7 mouse cellular contexts compared by ENCODE assay signal in the genomic region with DNA sequence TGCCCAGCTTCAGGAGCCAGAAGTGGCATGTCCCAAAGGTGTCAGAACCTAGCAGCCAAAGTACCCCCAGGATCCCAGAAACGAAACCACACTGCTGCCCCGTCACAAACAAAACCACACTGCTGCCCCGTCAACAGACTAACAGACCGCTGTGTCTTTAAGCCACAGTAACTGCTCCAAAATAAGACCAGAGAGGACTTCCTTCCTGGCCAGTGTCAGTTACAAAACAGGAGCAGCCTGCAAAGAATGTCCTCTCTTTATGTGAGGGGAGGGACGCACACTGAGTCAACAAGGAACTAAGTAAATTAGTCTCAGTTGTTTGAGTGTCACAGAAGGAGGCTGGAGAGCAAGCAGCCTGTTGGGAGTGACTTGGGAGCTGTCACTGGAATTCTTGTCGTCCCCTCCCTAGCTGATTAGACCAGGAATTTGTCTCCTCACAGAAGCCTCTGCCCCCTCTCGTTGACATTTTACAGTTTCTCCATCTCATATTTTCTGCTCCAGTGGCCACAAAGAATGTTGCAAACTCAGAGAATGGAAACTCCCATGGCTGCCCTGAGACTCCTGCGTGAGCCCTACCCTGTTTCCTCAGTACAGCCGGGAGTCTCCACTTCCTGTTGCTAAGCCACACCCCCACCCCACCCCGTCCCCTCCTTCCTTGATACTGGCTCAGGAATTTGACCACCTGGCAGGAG. TPM values are rescaled to one million over a fixed set of nuclear protein-coding genes. Genes with fewer than 3 reads are reported as not detected.
DNase-seq lines count a peak whose midpoint lies in the region; ATAC-seq and TF ChIP-seq lines count a peak whose summit lies in the region.

No protein-coding gene starts in this region.

- in situ Hi-C loops in ES-E14 (cut with MboI; ENCODE audit: low sequenced_read_pairs in 2 of 2, unreplicated experiment in 2 of 2), result no loop called here

- H3K4me3 ChIP-seq in ES-E14 (ENCODE audit: insufficient read depth in 1 of 2, low read depth in 1 of 2, low read length in 2 of 2, poor library complexity in 1 of 2, severe bottlenecking in 1 of 2), result 0 out of 4 replicates have a peak overlapping the region, but pooled peaks of 1 of the 2 experiments have one; percentile 23
- peak overlapping the region; percentile 43 for H3K4me3 ChIP-seq in brown adipose tissue, adult 24 weeks (ENCODE audit: insufficient read depth, low read depth, low read length)
- peak overlapping the region; percentile 12 to 28; a peak in 3 of 4 replicates for H3K4me3 ChIP-seq in heart, embryonic 14.5 days (ENCODE audit: control insufficient read depth in 1 of 2, insufficient read depth in 1 of 2, low read depth in 1 of 2, low read length in 2 of 2)
- H3K4me3 ChIP-seq in kidney, postnatal 0 days (replicated peaks; ENCODE audit: low read depth, low read length), result peak overlapping the region; percentile 14; the same call in 1 of the 2 replicates
- H3K4me3 ChIP-seq in stomach, postnatal 0 days (ENCODE audit: low read depth, low read length), result no peak overlapping the region

- no peak for TF ChIP-seq EP300 in stomach, postnatal 0 days (optimal IDR thresholded peaks at IDR 0.05)

- DNase-seq in ES-E14 (ENCODE audit: low read depth, low spot score), result peak; percentile 51
- DNase-seq in kidney, postnatal 0 days (ENCODE audit: low spot score), result peak; percentile 95
- DNase-seq in lung, postnatal 36 days, result peak; percentile 83
- peak; percentile 88 for DNase-seq in stomach, postnatal 0 days (ENCODE audit: low spot score)
- no peak for DNase-seq in gastrocnemius, postnatal 10 days

- peak overlapping the region; percentile 67 for H3K4me2 ChIP-seq in heart, embryonic 14.5 days (ENCODE audit: low read length)
- H3K4me2 ChIP-seq in kidney, postnatal 0 days (ENCODE audit: low read length), result peak overlapping the region; percentile 52
- peak overlapping the region; percentile 41 for H3K4me2 ChIP-seq in stomach, postnatal 0 days (replicated peaks; ENCODE audit: low read depth)

- TF ChIP-seq CTCF in kidney, postnatal 0 days (IDR thresholded peaks at IDR 0.05; ENCODE audit: low read depth), result peak; percentile 28; the same call in 1 of the 2 replicates
- TF ChIP-seq CTCF in stomach, postnatal 0 days (IDR thresholded peaks at IDR 0.05; ENCODE audit: low read depth), result no peak

- H3K9ac ChIP-seq in ES-E14 (ENCODE audit: insufficient read depth, low read depth, low read length, poor library complexity, severe bottlenecking), result no peak overlapping the region
- H3K9ac ChIP-seq in heart, embryonic 14.5 days (ENCODE audit: low read length), result peak overlapping the region; percentile 19
- H3K9ac ChIP-seq in kidney, postnatal 0 days (ENCODE audit: low read depth, low read length), result 0 out of 2 replicates have a peak overlapping the region, but pooled peaks have one; percentile 31
- no peak overlapping the region for H3K9ac ChIP-seq in stomach, postnatal 0 days (ENCODE audit: low read length)

- no peaks in the 10 kb centered on the region for H3K27me3 ChIP-seq in heart, embryonic 14.5 days (ENCODE audit: control insufficient read depth, insufficient read depth, low read length)
- no peaks in the 10 kb centered on the region for H3K27me3 ChIP-seq in kidney, postnatal 0 days (ENCODE audit: insufficient read depth, low read length)
- no peaks in the 10 kb centered on the region for H3K27me3 ChIP-seq in stomach, postnatal 0 days (ENCODE audit: control insufficient read depth, insufficient read depth, low read length)

- no peak overlapping the region for H3K27ac ChIP-seq in ES-E14 (ENCODE audit: insufficient read depth, low read depth, low read length, poor library complexity, severe bottlenecking)
- H3K27ac ChIP-seq in brown adipose tissue, adult 24 weeks (replicated peaks; ENCODE audit: low read depth, low read length), result peak overlapping the region; percentile 99
- peak overlapping the region; percentile 74 to 88 for H3K27ac ChIP-seq in heart, embryonic 14.5 days (replicated peaks in 1 of 2; ENCODE audit: control insufficient read depth in 1 of 2, insufficient read depth in 1 of 2, low read depth in 2 of 2, low read length in 2 of 2)
- H3K27ac ChIP-seq in kidney, postnatal 0 days, result peak overlapping the region; percentile 94
- H3K27ac ChIP-seq in stomach, postnatal 0 days (replicated peaks), result peak overlapping the region; percentile 86

- H3K4me1 ChIP-seq in ES-E14 (ENCODE audit: control insufficient read depth in 2 of 2, insufficient read depth in 2 of 2, low read length in 2 of 2, poor library complexity in 1 of 2), result peaks cover 4 to 10% of the 10 kb centered on the region in 2 experiments; a peak in 3 of 4 replicates
- peaks cover 15% of the 10 kb centered on the region for H3K4me1 ChIP-seq in brown adipose tissue, adult 24 weeks (ENCODE audit: control insufficient read depth, insufficient read depth, insufficient read length, low read length)
- peaks cover 14 to 16% of the 10 kb centered on the region in 2 experiments for H3K4me1 ChIP-seq in heart, embryonic 14.5 days (ENCODE audit: control insufficient read depth in 2 of 2, insufficient read depth in 2 of 2, low read length in 2 of 2)
- H3K4me1 ChIP-seq in kidney, postnatal 0 days (replicated peaks; ENCODE audit: insufficient read depth, low read length), result peaks cover 6% of the 10 kb centered on the region
- no peaks in the 10 kb centered on the region for H3K4me1 ChIP-seq in stomach, postnatal 0 days (replicated peaks; ENCODE audit: control insufficient read depth, insufficient read depth)

- WGBS in heart, embryonic 14.5 days, result 3% methylated on average over 10 of the region's 10 CpGs
- 3% methylated on average over 10 of the region's 10 CpGs for WGBS in kidney, postnatal 0 days
- 17% methylated on average over 10 of the region's 10 CpGs for WGBS in stomach, postnatal 0 days

- peak; percentile 74 for ATAC-seq in heart, embryonic 14.5 days (ENCODE audit: insufficient number of reproducible peaks, insufficient read depth, low FRiP score, low read depth)
- peak; percentile 94 for ATAC-seq in kidney, postnatal 0 days (replicated peaks; ENCODE audit: low FRiP score, low read depth)
- ATAC-seq in stomach, postnatal 0 days (ENCODE audit: low FRiP score, low TSS enrichment), result peak; percentile 97

- no peaks in the 10 kb centered on the region for H3K36me3 ChIP-seq in ES-E14 (ENCODE audit: control insufficient read depth, insufficient read depth, low read length, poor library complexity, severe bottlenecking)
- peaks cover 5% of the 10 kb centered on the region; the same call in 1 of the 2 replicates for H3K36me3 ChIP-seq in heart, embryonic 14.5 days (ENCODE audit: control insufficient read depth, insufficient read depth, low read length)
- H3K36me3 ChIP-seq in kidney, postnatal 0 days (ENCODE audit: insufficient read depth, low read length), result no peaks in the 10 kb centered on the region
- H3K36me3 ChIP-seq in stomach, postnatal 0 days (ENCODE audit: control insufficient read depth, insufficient read depth, low read length), result no peaks in the 10 kb centered on the region

- H3K9me3 ChIP-seq in ES-E14 (ENCODE audit: control insufficient read depth, insufficient read depth, low read depth, low read length), result no peaks in the 10 kb centered on the region
- peaks cover 5% of the 10 kb centered on the region for H3K9me3 ChIP-seq in heart, embryonic 14.5 days (ENCODE audit: control insufficient read depth, low read length)
- H3K9me3 ChIP-seq in kidney, postnatal 0 days (replicated peaks; ENCODE audit: low read length), result no peaks in the 10 kb centered on the region
- H3K9me3 ChIP-seq in stomach, postnatal 0 days (ENCODE audit: control insufficient read depth, low read length), result no peaks in the 10 kb centered on the region

TF ChIP-seq in ES-E14, 5 proteins besides CTCF, POLR2A, EP300 and RAD21:
- TF ChIP-seq CHD2 (IDR thresholded peaks at IDR 0.05; ENCODE audit: low read depth, low read length) (no peak), HCFC1 (IDR thresholded peaks at IDR 0.05; ENCODE audit: borderline replicate concordance, insufficient read depth, low read length) (no peak)

RNA-seq across cellular contexts. Expression of gene Clic5, which starts 50.8 kb away (rescaled TPM):
- 0.05 and 0.49 TPM in 2 replicates for total RNA-seq in ES-E14 (2012; rRNA removed)
- polyA plus RNA-seq in brown adipose tissue, adult 24 weeks (2012; ENCODE audit: insufficient read depth, insufficient read length, missing spikeins), result 89.1 and 108 TPM in 2 replicates
- 15.3 and 15.8 TPM in 2 replicates for polyA plus RNA-seq in heart, embryonic 14.5 days (2014; fragmentation: Nextera tagmentation; extraction: Ambion mirVana)
- polyA plus RNA-seq in kidney, postnatal 0 days (2015; fragmentation: Nextera tagmentation; extraction: Ambion mirVana), result 9.8 and 10.4 TPM in 2 replicates
- polyA plus RNA-seq in stomach, postnatal 0 days (2015; fragmentation: Nextera tagmentation; extraction: Ambion mirVana), result 3.7 and 4.8 TPM in 2 replicates
- total RNA-seq in gastrocnemius, postnatal 10 days (2021), result 10 to 100 TPM; 76.5 TPM

Comparison
In these comparisons a context has a peak if more than half of its experiments do, and no peak if none do; other contexts are left out.
1. H3K9ac ChIP-seq: peak in heart, embryonic 14.5 days (single experiment) and kidney, postnatal 0 days (single experiment); none in ES-E14 (single experiment) and stomach, postnatal 0 days (single experiment).
2. Peak in every context shown above with its lines, with median percentiles within 50 percentile points of each other: ATAC-seq and H3K4me2 ChIP-seq.